Mouse (Mus musculus) inflammation-experienced regulatory T-cells, adult 6 months (primary cell): Measurements from ENCODE around the gene Wnk2. TPM values are rescaled to one million over a fixed set of nuclear protein-coding genes. Genes with fewer than 3 reads are reported as not detected.

Experiments
- ATAC-seq: one replicate; pipeline ENCODE4 v1.8.0; 2017
- polyA plus RNA-seq, 3 experiments: library from polyadenylated mRNA; unstranded; fragments of 100-300 nt; shearing (Covaris generic); gene quantifications; one replicate each; pipeline ENCODE4 v1.2.1; 2017

Gene Wnk2
- polyA plus RNA-seq, 3 experiments from 2014 or later, result not detected

DNA sequence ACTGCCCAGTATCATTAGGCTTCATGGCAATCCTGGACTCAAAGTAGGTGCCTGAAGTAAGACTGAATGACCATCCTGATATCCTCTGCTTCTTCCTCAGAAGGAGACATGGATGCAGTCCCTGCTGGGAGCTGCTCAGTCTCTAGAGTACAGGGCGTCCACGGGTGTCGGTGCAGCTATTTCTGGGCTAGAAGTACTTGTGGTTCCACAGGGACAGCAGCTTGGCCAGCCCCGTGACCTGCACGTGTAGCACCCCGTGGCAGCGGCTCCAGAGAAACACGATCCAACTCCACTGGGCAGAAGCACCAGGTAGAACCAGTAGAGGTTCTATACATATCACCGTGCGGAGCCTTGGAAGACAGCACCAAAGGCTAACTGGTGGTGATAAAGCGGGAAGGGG lies 13.3 kb downstream of the Wnk2 start:
- ATAC-seq, result no peak

DNA sequence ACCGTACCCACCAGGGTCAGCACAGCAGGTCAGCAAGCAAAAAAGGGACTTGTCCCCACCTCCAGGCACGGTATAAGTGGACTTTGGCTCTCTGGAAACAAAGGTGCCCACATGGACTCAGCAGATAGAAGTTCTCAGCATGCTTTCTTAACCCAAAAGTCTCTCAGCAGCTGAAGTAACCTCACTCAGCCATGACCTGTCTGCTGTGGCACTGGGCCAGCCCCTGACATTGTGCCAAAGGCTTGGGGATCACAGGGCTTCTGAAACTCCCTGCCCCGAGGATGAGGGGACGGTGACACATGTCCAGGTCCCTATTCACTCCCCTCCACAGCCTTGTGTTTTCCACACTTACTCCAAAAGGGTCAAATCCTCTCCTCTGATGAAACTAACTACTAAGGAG lies 14.7 kb downstream of the Wnk2 start:
- no peak for ATAC-seq

DNA sequence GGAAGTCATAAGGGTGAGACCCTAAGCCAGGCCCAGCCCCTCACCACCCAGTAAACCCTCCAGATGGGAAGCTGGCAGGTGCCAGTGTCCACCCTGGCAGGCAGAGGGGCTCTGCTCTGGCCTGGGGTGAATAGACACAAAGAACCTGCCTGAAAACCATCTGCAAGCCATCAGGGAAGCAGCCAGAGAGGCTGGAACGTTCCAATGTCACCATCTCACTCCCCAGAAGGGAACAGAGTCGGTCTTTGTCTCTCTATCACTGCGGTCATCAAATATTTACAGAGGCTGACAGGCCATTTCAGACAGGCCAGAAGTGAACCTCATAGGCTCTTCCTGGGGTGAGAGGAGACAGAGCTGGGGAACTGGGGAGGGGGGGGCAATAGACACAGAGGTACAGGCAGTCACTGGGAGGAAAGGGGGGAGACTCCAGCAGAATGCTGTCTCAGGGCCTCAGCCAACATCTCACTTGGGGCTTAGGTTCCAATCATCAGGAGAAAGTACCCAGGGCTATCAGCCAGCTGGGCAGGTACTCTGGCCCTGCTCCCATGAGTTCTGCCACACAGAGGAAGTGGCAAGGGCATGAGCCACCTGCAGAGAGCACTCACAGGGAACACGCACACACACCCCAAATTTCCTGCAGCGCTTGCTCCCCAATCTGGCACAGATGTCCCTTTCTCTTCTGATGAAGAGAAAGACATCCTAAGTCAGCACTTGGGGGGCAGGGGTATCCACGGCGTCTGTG lies 15.7 kb downstream of the Wnk2 start:
- no peak for ATAC-seq

DNA sequence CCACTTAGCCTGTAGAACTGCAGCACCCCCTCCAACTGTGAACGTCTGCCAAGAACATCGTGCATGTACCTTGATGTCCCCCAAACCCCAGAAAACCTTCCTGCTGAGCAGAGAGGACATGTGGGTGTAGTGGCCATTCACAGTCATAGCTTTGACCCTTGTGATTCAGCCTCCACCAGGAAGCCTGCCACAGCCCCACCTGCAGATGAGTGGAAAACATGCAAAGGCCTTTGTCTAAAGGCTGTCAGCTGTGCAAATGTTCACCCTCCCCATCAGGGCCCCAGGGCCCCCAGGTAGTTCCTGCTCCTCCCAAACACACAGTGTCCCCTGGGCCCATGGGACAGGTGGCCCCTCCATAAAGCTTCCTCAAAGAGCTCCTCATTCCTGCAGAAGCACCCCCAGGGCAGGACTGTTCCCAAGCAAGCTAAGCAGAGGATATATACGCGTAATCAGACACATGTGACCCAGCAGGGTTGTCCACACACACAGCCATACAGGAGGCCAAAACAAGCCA lies 16.4 kb downstream of the Wnk2 start:
- no peak for ATAC-seq

DNA sequence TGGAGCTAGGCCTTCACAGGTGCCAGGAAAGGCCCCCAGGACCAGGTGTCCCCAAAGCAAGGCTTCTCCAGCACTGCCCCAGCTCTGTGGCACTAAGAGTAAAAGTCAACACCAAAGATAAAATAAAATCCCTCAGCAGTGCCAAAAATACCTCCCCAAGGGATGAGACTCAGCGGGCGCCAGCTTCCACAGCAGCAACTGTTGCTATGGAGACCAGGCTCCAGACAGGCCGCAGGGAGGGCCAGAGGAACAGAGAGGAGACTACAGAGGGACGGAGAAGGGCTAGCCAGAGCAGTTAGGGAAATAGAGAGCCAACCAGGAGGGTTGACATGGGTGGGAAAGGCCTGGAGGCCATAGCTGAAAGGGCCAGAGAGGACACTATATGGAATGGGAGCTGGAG lies 18.0 kb downstream of the Wnk2 start:
- no peak for ATAC-seq

DNA sequence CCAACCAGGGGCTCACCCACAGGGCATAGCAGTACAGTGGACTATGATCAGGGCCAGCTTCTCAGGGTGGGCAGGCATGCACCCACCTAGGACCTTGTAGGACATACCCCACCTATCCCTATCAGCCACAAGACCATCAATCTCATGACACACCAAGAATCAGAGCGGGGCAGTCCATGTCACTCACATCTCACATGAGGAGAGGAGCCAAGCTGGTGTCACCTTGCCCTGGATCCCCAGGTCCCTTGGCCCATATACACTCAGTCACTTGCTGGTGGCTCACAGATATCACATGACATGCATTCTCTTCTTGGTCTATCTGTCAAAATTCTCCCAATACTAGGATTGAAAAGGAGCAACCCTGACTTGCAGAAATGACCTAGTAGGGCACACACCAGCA lies 18.7 kb downstream of the Wnk2 start:
- ATAC-seq, result no peak

DNA sequence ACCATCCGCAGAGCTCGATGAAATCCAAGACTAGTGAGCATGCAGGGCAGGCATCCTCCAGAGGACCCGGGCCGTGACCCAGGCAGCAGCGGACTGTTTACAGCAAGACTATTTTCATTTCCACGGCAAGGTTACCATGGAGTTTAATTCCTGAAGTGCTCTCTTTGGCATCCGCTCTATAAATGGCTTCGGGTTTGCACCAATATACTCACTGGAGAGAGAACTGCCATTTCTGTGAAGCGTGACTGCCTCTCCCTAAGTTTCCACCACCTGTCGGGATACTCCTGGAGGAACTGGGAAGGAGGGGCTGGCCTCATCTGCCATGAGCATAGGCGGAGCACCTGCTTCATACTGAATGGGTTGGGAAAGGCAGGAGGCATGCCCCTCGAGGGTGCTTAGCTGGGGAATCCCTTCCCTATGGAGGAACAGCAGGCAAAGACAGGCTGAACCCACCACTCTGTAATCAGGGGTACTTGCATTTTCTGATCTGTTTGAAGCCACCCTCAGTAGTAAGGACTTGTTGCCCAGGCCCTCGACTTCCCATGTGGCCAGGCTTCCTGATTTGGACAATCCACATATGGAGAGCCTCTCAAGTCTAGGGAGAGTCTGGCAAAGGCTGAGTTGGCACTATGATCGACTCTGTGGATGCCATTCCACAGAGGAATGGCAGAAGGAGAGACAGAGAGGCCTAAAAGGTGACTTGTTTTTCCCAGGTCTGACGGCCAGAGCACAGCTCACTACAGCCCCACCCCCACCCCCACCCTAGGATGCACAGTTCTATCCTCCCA lies 19.8 kb downstream of the Wnk2 start:
- no peak for ATAC-seq

DNA sequence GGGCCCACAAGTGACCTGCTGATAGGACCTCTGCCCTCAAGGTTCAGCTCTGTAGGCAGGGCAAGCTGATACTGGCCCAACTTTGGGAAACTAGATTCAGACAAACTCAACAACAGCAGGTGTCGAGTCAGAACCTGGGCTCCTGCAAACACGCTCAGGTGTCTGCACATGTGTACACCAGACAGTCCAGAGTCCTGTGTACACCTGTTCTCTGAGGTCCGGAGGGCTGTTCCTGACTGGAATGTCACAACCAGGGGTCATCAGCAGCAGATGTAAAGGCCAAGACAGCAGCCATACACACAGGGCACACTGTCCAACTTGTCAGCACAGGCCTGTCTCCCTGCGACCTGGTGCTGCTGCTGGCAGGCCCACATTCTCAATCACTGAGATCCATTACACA lies 25.7 kb downstream of the Wnk2 start:
- ATAC-seq, result no peak

DNA sequence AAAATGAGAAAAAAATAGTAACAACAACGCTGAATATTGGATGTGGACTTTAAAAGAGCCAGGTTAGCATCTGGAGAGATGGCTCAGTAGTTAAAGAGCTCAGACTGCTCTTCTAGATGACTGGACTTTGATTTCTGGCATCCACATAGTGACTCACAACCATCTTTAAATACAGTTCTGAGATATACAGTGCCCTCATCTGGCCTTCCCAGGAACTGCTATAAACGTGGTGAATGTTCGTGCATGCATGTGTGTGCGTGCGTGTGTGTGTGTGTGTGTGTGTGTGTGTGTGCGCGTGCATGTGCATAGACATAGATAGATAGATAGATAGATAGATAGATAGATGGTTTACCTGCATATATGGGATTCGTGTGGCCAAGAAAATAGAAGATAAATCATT lies 30.3 kb downstream of the Wnk2 start:
- ATAC-seq, result no peak

DNA sequence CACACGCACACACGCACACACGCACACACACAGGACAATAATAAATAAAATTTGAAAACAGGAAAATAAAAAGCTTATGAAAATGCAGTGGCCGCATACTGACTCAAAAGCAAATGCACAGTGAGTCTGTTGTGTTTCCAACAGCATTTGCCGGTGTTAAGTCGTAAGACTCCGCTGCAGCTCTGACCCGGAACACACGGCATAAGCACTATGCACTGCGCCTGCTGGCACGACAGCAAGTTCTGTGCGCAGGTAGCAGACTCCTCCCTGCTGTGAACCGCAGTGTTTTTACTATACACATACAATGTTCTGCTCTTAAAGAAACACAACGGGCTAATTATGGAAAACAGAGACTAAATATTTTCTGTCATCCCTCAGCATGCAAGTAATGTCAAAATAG lies 32.9 kb downstream of the Wnk2 start:
- no peak for ATAC-seq

DNA sequence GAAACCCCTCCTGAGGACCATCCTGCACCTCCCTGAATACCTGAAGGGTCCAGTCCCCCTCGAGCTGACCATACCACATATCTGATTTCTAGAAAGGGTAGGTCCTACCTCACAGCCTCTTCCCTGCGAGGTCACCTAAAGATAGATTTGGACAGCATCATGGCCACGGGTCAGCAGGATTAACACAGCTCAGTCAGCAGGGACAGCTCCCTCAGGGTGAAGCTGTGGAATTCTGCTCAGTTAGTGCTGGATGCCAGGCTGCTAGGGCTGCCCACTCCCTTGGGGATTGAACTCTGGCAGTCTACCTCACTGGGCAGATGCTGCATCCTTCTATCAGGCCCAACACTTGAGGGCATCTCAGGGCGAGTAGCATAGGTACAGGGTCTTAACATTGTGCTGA lies 33.7 kb downstream of the Wnk2 start:
- no peak for ATAC-seq

DNA sequence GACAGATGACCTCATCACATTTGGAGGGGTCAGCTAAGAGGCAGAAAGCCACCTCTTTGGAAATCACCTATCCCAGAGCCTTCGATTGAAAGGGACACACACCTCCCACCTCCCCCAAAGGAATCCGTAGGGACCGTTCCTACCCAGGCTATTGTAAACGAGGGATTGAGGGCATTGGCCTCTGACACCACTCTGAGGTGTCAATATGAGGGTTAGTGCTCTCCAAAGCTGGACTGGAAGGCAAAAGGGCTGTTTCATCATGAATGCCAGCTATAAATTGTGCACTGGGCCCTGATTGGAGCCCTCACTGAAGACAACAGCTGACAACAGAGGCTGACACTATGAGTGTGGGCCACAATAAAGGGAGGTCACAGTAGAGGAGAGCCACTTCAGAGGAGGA lies 34.5 kb downstream of the Wnk2 start:
- no peak for ATAC-seq

DNA sequence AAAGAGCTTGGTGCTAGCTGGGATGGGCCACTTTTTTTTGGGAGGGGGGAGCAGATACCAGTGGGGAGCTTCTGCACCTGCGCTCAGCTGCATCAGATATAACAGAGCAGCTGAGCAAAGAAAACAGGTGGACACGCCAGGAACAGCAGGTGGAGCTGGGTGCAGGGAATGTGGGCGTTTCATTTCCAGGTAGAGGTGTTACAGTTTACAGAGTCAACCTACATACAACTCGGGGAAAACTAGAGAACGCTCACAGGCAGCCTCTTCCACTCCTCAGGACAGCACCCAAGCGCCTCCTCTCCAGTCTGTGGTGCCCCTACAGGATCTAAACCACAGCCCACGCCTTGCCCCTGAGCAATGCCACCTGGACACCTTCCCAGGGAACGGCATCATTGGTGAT lies 35.2 kb downstream of the Wnk2 start:
- no peak for ATAC-seq

DNA sequence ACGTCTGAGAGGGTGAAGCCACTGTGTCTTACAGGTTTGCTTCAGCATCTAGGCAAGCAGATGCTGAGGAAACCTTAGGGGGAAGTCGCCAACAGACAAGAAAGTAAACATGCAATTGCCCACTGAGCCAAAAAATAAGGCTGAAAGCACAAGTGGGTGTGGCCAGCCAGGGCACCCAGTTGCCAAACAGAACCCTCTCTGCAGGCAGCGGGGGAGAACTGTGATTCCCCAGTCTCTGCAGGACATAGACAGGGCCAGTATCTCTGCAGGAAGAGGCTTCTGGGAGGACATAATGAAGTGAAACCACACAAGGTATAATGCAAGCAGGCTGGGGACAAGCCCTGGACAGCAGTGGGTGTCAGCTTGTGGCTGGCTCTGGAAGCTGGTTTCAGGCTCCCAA lies 38.1 kb downstream of the Wnk2 start:
- ATAC-seq, result no peak

DNA sequence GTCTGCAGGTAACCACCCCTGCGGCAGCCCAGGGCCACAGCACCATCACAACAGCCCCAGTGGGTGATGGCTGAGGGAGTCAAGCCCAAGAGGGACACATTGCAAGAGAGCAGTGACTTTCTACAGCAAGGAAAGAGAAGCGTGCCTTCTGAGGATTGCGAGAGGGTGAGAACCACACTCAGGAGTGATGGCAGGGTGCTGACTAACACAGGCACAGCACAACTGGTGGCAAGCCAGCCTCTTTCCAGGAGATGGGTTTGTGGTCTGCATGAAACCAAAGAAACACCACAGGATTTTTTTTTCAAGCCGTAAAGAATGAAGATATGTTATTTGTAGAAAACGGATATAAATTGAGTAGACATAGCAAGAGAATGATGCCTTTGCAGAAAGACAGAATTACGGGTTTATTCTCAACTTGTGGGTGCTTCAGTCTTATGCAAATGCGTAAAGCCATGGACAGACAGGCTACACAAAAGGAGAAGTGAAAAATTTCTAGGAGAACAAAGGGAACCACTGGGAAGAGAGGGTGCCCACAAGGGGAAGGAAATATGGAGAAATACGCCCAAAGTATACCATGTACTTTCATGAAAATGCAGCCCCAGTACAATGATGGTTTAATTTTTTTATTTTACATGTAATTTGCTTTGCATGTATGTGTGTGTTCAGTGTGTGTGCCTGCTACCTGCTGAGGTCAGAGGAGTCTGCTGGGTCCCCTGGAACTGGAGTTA lies 39.5 kb downstream of the Wnk2 start:
- ATAC-seq, result no peak

DNA sequence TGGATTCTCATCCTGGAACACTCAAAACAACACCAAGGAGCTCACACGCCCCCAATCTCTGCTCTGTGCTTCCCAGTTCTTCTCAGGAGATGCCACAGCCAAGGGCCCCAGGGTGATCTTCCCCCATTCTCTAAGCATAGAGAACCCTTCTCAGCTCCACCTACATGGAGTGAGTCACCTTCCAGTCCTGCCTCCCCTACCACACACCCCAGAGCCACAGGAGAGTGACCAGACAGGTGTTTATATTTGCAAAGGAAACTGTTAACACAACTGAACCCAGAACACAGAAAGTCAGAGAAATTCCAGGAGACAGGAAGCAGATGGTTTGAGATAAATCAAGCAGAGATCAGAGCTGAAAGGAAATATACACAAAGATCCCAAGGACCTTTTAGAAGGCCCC lies 43.9 kb downstream of the Wnk2 start:
- no peak for ATAC-seq

DNA sequence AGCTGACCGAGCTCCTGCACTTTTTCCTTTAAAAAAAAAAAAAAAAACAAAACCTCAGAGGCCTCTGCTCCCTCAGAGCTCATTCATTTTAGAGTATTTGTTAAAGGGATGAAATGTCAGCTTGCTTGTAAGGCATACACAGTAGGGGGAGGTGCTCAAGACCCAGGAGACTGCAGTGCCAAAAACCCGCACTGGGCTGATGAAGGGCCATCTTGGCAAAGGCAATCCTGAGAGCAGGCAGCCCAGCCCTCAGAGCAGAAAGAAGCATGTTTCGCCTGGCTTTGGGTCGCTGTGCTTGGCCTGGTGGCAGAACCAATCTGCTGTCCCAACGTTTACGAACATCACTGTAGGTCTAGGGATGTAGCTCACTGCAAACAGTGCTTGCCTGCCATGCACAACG lies 44.6 kb downstream of the Wnk2 start:
- ATAC-seq, result no peak

DNA sequence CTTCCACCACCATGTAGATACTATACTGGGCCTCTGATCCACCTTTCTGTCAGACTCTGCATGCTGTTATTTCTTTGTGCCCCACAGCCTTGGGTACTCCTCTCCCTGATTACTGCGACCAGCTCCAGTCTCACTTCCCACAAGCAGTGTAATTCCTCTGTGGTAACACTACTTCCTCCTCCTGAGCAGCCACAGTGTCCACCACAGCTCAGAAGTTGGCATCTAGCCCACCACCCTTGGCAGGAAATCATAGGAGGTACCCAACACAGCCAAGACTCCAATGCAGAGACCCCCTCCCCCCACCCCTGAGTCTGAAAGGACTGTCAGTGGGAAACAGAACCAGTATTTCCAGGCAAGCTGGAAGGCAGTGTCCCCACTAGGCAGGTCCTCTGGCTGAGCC lies 47.4 kb downstream of the Wnk2 start:
- ATAC-seq, result no peak

DNA sequence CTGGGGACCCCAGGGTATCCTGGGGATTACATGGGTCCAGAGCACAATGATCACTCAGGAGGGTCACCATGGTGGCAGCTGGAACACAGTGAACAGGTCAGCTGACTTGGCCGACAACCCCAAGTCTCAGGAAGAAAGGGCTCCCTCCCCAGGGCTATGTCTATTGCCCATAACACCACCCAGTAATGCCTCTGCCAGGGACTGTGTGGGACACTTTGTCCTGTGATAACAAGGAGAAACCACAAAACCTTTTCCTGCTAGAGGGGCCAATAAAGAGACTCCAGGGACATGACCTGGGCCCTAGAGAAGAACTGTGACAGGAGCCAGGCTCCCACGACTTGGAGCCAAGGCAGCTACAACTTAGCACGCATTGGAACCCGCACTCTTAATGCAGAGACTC lies 51.0 kb downstream of the Wnk2 start:
- ATAC-seq, result no peak

DNA sequence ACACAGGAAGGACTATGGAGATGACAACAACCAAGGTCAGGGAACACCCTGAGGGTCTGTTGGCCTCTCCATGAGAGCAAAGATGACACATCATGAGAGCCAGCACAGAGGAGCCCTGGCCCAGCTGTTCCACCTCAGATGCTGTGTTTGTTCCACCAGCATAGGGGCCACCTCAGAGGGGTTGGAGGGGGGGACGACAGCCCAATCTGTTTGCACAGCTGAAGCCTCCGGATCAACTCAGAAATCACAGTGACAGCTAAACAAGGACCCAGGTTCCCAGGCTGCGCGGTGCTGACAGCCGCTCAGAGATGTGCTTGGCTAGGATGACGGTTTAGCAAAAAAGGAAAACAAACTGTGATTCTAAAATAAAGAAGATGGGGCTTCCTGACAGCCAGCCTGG lies 53.1 kb downstream of the Wnk2 start:
- no peak for ATAC-seq

DNA sequence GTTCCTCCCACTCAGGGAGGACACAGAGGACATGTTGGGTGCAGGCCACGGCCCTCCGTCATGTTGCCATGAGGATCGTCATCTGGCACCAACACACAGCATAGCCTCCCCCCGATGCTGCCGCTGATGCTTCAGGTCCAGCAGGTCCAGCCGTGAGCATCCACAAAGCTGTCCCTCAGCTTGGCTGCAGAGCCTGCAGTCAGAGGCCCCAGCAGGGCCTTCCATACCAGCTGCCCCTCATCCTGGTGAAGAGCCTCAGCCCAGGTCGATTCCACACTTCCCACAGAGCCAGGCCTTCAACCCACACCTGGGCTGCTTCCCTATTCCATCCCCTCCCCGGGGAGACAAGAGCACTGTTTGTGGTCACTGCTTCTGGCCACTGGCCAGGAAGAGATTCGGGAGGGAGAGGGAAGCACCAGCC lies 54.3 kb downstream of the Wnk2 start:
- ATAC-seq, result no peak

DNA sequence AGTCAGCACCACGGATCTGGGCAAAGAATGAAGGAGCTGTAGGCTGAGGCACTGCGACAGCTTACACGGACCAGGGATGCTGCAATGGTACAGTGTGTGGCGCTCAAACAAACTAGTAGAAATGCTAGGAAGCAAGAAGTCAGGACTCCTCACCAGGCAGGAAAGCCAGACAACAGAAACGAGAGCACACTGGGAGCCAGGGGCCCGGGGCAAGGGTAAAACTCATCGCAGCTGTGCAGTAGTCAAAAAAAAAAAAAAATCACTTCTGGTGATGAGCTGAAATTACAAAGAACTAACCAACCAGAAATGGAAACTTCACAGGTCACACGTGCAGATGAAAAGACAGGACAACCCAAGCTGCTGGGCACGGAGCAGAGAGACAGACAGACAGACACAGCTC lies 55.2 kb downstream of the Wnk2 start:
- no peak for ATAC-seq

DNA sequence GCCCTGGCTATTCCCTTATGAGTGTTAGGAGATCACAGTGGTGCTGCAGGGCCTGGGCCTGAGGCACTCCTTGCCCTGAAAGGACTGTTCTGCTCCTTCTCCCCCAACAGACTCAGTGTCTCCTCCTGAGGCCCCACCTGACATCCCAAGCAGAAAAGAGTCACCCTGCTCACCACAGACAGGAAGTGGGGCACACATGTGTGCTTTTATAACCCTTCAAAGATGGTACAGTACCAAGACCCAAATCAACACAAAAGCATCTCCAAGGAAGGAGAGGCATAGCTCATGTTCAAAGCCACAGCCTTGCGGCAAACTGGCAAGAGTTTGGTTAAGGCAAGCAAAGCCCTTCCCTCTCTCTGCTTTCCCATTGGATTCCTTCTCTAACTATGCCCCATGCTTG lies 57.6 kb downstream of the Wnk2 start:
- ATAC-seq, result no peak

DNA sequence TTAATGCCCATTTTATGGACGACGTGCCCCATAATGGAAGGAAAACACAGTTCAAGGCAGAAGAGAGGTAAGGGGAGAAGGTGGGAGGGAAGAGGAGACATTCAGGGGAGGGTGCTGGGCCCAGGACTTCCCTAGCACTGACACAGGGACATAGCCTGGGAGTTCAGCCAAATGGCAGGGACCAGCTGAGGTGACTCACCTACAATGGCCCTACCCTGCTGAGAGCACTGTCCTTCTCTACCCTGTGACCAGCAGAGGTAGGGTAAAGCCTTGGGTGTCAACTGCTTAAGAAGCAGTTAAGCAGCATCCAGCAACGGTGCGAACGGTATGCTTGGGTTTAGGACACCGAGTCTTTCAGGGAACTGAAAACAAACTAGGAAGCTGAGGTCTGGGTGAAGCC lies 58.9 kb downstream of the Wnk2 start:
- no peak for ATAC-seq
